Mouse (Mus musculus) hindbrain, embryonic 14.5 days (tissue): ENCODE measurements around the gene Mapre3. TPM values are rescaled to one million over a fixed set of nuclear protein-coding genes. Genes with fewer than 3 reads are reported as not detected.
"Not testable (repeated sequence)": the region's sequence is repeated elsewhere in the genome, so short reads cannot be mapped to it uniquely, and the experiment has no call there.

Source experiments
- ATAC-seq: fragments of 200-750 bp; cut with Nextera tagmentation; 2 replicates; pipeline ENCODE4 v1.8.0; 2017; ENCODE audit warnings: moderate number of reproducible peaks, mild to moderate bottlenecking, moderate TSS enrichment, moderate library complexity; ENCODE audit not compliant: low FRiP score
- DNase-seq: peaks from one replicate; pipeline ENCODE4 v3.0.0-alpha.2; 2015; ENCODE audit warnings: low spot score
- H3K27ac ChIP-seq: fragments of 300-500 bp; sonication (generic); 2 replicates; pipeline ENCODE4 v1.5.1; 2014; ENCODE audit warnings: mild to moderate bottlenecking, moderate library complexity
- H3K27me3 ChIP-seq: fragments of 300-500 bp; sonication (generic); 2 replicates; pipeline ENCODE4 v1.6.1; 2014; ENCODE audit warnings: mild to moderate bottlenecking, low read length, mixed read lengths; ENCODE audit not compliant: control insufficient read depth, insufficient read depth
- H3K36me3 ChIP-seq: fragments of 300-500 bp; sonication (generic); replicated peaks from 2 replicates; pipeline ENCODE4 v1.6.1; 2014; ENCODE audit not compliant: control insufficient read depth, insufficient read depth
- H3K4me1 ChIP-seq: fragments of 300-500 bp; sonication (generic); replicated peaks from 2 replicates; pipeline ENCODE4 v1.6.1; 2014; ENCODE audit warnings: antibody characterized with exemption, low read length, mixed read lengths; ENCODE audit not compliant: control insufficient read depth, insufficient read depth
- H3K4me2 ChIP-seq: fragments of 300-500 bp; sonication (generic); replicated peaks from 2 replicates; pipeline ENCODE4 v1.6.1; 2014; ENCODE audit warnings: mild to moderate bottlenecking, moderate library complexity
- H3K4me3 ChIP-seq: fragments of 300-500 bp; sonication (generic); replicated peaks from 2 replicates; pipeline ENCODE4 v1.5.1; 2014; ENCODE audit warnings: mild to moderate bottlenecking, low read length
- H3K9ac ChIP-seq: fragments of 300-500 bp; sonication (generic); 2 replicates; pipeline ENCODE4 v1.6.1; 2014
- H3K9me3 ChIP-seq: fragments of 300-500 bp; sonication (generic); 2 replicates; pipeline ENCODE4 v1.6.1; 2016; ENCODE audit warnings: low read length; ENCODE audit not compliant: control insufficient read depth
- WGBS: fragments of 180-500 bp; shearing (Covaris S2); extraction: QIAGEN DNeasy Blood & Tissue Kit; methylation state at CpG from one replicate; pipeline ENCODE4 v1.1.7; 2014; 5-methylcytosine and 5-hydroxymethylcytosine counted together
- polyA plus RNA-seq: library from polyadenylated mRNA; unstranded; fragments of >200 nt; fragmentation: Nextera tagmentation; extraction: Ambion mirVana; gene quantifications from 2 replicates; pipeline ENCODE4 v1.2.1, GENCODE M21; 2014

Gene Mapre3
- polyA plus RNA-seq, 1 experiment from 2014 or later, result 124 TPM

DNA sequence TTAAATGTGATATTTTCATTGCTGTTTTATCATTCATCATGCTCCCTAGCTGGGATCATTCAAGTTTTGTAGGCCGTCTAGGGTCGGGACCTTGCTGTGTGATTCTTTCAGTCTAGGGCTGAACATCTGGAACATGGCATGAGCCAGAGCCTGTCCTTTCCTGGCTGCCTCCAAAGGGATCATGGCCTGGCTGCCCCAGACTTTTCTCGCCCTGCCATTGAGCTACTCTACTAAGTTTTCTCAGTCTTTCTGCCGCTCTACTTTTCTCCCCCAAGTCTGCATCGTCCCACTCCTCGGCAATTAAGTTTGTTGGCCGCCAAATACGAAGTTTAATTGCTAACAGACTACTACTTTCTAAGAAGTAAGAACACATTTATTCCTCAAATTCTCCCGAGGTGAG, 54.5 kb downstream of the Mapre3 start:
- Histone ChIP-seq H3K9ac (peak overlapping the region; percentile 82), H3K27ac (peak overlapping the region; percentile 69; the same call in 1 of the 2 replicates), H3K4me3 (peak overlapping the region; percentile 65), H3K36me3 (peaks cover 63% of the 10 kb centered on the region), H3K27me3 (no peaks in the 10 kb centered on the region), H3K4me2 (peak overlapping the region; percentile 80), H3K4me1 (peaks cover 15% of the 10 kb centered on the region), H3K9me3 (no peaks in the 10 kb centered on the region)
- no peak for ATAC-seq
- WGBS, result 23% methylated on average over 9 of the region's 9 CpGs
- DNase-seq, result no peak

DNA sequence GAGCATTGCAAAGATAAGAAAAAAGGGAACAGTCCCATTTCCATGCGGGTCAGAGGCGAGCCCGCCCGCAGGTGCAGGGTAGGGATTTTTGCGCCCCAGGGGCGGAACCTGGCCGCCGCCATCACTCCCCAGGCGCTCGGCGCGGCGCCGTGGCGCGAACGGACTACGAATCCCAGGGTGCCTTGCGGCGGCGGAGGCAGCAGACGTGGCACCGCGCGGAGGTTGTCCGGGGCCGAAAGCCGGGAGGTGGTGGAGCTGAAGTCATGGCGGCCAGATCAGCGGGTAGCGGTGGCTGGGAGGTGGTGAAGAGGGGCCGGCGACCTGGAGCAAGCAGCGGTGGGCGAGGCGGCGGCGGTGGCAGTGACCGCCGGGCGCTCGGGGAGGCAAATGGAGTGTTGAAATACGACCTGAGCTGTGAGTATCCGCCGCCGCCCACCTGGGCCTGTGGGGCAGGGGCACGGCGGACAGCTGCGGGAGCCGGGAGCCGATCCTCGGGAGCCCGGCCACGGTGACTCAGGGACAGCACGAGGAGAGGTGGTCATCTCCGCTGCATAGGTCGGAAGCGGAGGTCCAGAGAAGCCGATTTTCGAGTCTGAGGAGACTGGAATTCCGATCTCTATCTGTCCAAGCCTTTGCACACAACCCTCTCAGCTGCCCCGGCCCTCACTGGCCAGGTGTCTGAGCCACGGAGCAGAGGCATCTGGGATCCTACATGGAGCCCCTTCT, 55.1 kb downstream of the Mapre3 start:
- no peaks in the 10 kb centered on the region for H3K9me3 ChIP-seq
- peak overlapping the region; percentile 80 for H3K4me2 ChIP-seq
- no peaks in the 10 kb centered on the region for H3K27me3 ChIP-seq
- WGBS, result under 1% methylated on average over 63 of the region's 63 CpGs
- H3K36me3 ChIP-seq, result peaks cover 64% of the 10 kb centered on the region
- ATAC-seq (peak; percentile 90), DNase-seq (peak; percentile 86)
- peaks cover 15% of the 10 kb centered on the region for H3K4me1 ChIP-seq
- peak overlapping the region; percentile 65 for H3K4me3 ChIP-seq
- H3K27ac ChIP-seq, result peak overlapping the region; percentile 69
- peak overlapping the region; percentile 82 for H3K9ac ChIP-seq

DNA sequence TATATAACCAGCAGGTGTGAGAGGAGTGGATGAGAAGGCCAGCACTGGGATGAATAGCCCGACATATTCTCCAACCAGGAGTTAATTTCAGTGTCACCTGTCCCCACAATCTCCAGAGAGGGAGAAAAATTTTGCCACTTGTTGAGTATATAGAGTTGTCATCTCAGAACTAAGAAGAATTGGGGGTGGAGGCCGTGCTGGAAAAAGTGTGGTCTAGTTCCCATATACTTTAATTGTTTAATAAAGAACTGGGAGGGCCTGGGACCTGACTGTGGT, 55.6 kb downstream of the Mapre3 start:
- 27% methylated on average over 2 of the region's 2 CpGs for WGBS
- DNase-seq (no peak), ATAC-seq (no peak)
- peak overlapping the region; percentile 65 for H3K4me3 ChIP-seq
- H3K36me3 ChIP-seq, result peaks cover 64% of the 10 kb centered on the region
- peak overlapping the region; percentile 80 for H3K4me2 ChIP-seq
- H3K27ac ChIP-seq, result 0 out of 2 replicates have a peak overlapping the region, but pooled peaks have one; percentile 69
- H3K9me3 ChIP-seq, result no peaks in the 10 kb centered on the region
- peak overlapping the region; percentile 82 for H3K9ac ChIP-seq
- peaks cover 15% of the 10 kb centered on the region for H3K4me1 ChIP-seq
- no peaks in the 10 kb centered on the region for H3K27me3 ChIP-seq

DNA sequence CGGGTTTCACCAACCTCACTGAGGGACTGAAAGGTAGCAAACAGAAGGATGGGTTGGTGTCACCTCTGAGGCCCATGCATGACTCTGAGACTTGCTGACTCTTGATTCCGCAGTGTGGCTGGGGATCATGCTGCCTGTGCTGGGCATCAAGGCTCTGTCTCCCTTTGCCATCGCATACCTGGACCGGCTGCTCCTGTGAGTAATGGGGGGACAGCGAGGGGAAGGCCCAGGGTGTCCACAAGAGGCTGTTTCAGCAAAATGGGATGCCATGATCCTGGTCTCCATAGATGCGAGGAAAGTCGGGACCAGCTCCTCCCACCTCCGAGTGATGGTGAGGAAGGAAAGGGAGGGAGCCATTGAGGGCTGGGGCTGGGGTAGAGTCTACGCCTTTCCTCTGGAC, 58.1 kb downstream of the Mapre3 start:
- WGBS, result 95% methylated on average over 9 of the region's 9 CpGs
- no peaks in the 10 kb centered on the region for H3K27me3 ChIP-seq
- ATAC-seq (no peak), DNase-seq (no peak)
- no peak overlapping the region for H3K4me3 ChIP-seq
- peaks cover 15% of the 10 kb centered on the region for H3K4me1 ChIP-seq
- no peaks in the 10 kb centered on the region for H3K9me3 ChIP-seq
- H3K27ac ChIP-seq, result no peak overlapping the region
- H3K36me3 ChIP-seq, result peaks cover 70% of the 10 kb centered on the region
- H3K4me2 ChIP-seq, result no peak overlapping the region
- no peak overlapping the region for H3K9ac ChIP-seq

DNA sequence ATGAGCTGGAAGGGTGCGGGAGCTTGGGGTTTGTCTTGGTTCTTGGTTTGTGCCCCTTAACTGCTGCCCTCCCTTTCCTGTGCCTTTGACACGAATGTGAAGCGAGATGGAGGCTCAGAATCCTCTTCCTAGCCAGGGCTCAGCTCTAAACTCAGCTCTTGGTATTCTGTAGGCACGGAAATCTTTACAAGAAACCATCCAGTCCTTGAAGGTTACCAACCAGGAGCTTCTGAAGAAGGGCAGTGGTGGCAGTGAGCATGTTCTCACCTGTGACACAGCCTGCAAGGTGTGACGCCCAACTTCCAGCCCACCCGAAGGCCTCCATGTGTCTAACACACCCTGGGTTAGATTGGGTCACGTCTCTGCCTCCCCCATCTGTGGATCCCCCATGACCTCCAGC, 59.9 kb downstream of the Mapre3 start:
- Histone ChIP-seq H3K36me3 (peaks cover 72% of the 10 kb centered on the region), H3K4me3 (no peak overlapping the region), H3K9ac (no peak overlapping the region), H3K4me2 (no peak overlapping the region), H3K9me3 (no peaks in the 10 kb centered on the region), H3K27me3 (no peaks in the 10 kb centered on the region), H3K4me1 (peaks cover 10% of the 10 kb centered on the region), H3K27ac (no peak overlapping the region)
- WGBS, result 91% methylated on average over 7 of the region's 7 CpGs
- DNase-seq (no peak), ATAC-seq (no peak)

DNA sequence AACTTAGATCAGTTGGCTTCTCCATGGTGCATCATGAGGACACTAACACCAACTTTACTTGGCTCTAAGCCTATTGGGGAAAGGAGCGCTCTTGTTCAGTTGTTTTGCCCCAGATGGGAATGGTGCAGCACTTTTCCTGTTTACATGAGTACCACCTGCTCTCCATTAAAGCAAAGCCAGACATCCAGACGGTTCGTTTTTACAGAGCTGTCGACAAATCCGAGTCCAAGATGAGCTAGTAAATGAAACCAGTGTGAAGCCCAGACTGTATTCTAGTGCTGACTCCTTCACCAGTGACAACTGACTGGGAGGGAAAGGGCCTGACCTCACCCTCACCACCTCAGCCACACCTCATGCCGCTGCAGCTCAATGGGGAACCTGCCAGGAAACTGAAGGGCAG, 64.2 kb downstream of the Mapre3 start:
- no peak overlapping the region for H3K4me2 ChIP-seq
- DNase-seq (no peak), ATAC-seq (no peak)
- no peaks in the 10 kb centered on the region for H3K4me1 ChIP-seq
- no peaks in the 10 kb centered on the region for H3K27me3 ChIP-seq
- H3K9ac ChIP-seq, result no peak overlapping the region
- H3K9me3 ChIP-seq, result no peaks in the 10 kb centered on the region
- H3K27ac ChIP-seq, result no peak overlapping the region
- peaks cover 45% of the 10 kb centered on the region for H3K36me3 ChIP-seq
- H3K4me3 ChIP-seq, result no peak overlapping the region
- 63% methylated on average over 6 of the region's 6 CpGs for WGBS

DNA sequence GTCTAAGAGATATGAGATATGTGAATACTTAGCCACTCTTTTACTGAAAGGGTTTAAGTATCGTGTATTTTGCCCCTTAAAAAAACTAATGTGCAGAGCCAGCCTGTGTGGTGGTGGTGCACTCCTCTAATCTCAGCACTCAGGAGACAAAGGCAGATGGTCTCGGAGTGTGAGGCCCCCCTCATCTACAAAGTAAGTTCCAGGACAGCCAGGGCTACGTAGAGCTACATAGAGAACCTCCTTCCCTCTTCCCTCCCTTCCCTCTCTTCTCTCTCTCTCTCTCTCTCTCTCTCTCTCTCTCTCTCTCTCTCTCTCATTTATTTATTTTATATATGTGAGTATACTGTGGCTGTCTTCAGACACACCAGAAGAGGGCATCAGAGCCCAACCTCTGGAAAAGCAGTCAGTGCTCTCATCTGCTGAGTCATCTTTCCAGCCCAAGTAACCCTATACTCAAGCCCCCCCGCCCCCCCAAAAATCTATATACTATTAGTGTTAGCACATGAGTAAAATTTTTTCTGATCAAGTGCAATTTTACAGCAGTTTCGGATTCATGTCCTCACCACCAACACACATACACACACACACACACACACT, 65.0 kb downstream of the Mapre3 start:
- H3K4me2 ChIP-seq, result no peak overlapping the region
- H3K9ac ChIP-seq, result no peak overlapping the region
- no peak overlapping the region for H3K27ac ChIP-seq
- peaks cover 36% of the 10 kb centered on the region for H3K36me3 ChIP-seq
- 83% methylated on average over 5 of the region's 5 CpGs for WGBS
- H3K4me3 ChIP-seq, result no peak overlapping the region
- no peaks in the 10 kb centered on the region for H3K4me1 ChIP-seq
- ATAC-seq (no peak), DNase-seq (no peak)
- H3K9me3 ChIP-seq, result no peaks in the 10 kb centered on the region
- H3K27me3 ChIP-seq, result no peaks in the 10 kb centered on the region

DNA sequence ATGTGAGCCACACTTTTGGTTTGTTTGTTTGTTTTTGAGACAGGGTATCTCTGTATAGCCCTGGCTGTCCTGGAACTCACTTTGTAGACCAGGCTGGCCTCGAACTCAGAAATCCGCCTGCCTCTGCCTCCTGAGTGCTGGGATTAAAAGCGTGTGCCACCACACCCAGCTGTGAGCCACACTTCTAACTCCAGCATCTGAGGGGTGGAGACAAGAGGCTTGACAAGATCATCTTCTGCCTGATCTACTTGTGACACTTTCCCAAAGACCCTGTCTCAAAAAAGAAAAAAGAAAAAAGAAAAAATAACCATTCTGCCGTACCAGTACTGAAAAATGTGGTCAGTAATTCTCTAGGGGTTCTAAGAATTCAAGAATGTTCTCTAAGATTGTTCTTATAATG, 67.4 kb downstream of the Mapre3 start:
- 83% methylated on average over 4 of the region's 4 CpGs for WGBS
- H3K9me3 ChIP-seq, result not testable (repeated sequence)

DNA sequence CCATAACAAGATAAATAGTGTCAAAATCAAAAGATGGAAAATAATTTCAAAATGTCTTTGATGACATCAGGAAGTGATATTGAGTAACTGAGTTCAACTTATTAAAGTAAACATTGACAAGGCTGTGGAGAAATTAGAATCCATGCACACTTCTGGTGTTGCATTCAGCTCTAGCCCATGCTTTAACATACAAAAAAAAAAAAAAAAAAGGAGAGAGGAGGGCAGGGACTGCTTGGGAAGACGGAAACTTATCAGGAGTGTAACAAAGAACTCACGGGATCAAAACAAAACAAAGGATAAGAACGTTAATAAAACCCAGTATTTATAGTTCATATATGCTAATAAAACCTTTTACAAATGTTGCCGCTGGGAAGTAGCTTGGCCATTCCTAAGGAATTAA, 71.8 kb downstream of the Mapre3 start:
- H3K4me3 ChIP-seq, result no peak overlapping the region
- no peaks in the 10 kb centered on the region for H3K9me3 ChIP-seq
- 0 out of 2 replicates have a peak overlapping the region, but pooled peaks have one; percentile 66 for H3K9ac ChIP-seq
- H3K27me3 ChIP-seq, result no peaks in the 10 kb centered on the region
- ATAC-seq, result no peak
- peaks cover 19% of the 10 kb centered on the region for H3K4me1 ChIP-seq
- peak overlapping the region; percentile 74 for H3K4me2 ChIP-seq
- H3K27ac ChIP-seq, result peak overlapping the region; percentile 95; the same call in 1 of the 2 replicates
- DNase-seq, result no peak
- peaks cover 7% of the 10 kb centered on the region for H3K36me3 ChIP-seq
- 44% methylated on average over 4 of the region's 4 CpGs for WGBS

More for the DNA sequence above, 67.4 kb downstream of the Mapre3 start:
- H3K9ac ChIP-seq, H3K4me3 ChIP-seq, ATAC-seq, H3K27ac ChIP-seq, DNase-seq, H3K4me1 ChIP-seq, H3K4me2 ChIP-seq, H3K27me3 ChIP-seq: not testable (repeated sequence)
- peaks cover 13% of the 10 kb centered on the region for H3K36me3 ChIP-seq
